Mouse (Mus musculus) liver, postnatal 0 days (tissue): ENCODE data around the gene Polr1a.

ENCODE experiments used
- CTCF ChIP-seq: sonication (generic); IDR thresholded peaks from 2 replicates; pipeline ENCODE4 v1.5.1; 2016; ENCODE audit warnings: antibody characterized with exemption, low read depth
- EP300 ChIP-seq: IDR thresholded peaks from 2 replicates; pipeline ENCODE4 v1.6.1; 2016; ENCODE audit warnings: antibody characterized with exemption, low read depth, mild to moderate bottlenecking

GRCm38 (mm10) chr6:71989647-71990351 lies 80.9 kb downstream of the Polr1a start:
- TF ChIP-seq CTCF: no peak
- TF ChIP-seq EP300: no peak
